Mouse (Mus musculus) activated CD4-positive, CD25-positive, alpha-beta regulatory T cell (primary cell): ENCODE measurements around the gene Hbb-y. TPM values are rescaled to one million over a fixed set of nuclear protein-coding genes. Genes with fewer than 3 reads are reported as not detected.

Source experiments
- polyA plus RNA-seq, 2 experiments: library from polyadenylated mRNA; unstranded; fragments of 100-300 nt; shearing (Covaris generic); gene quantifications; one replicate each; pipeline ENCODE4 v1.2.1; 2017

The Hbb-y gene
- not detected for polyA plus RNA-seq

GRCm38 (mm10) chr7:103853090-103853489 is at the start of gene Hbb-y:
TSS of gene Hbb-y (minus strand) at chr7:103853216.

DNA sequence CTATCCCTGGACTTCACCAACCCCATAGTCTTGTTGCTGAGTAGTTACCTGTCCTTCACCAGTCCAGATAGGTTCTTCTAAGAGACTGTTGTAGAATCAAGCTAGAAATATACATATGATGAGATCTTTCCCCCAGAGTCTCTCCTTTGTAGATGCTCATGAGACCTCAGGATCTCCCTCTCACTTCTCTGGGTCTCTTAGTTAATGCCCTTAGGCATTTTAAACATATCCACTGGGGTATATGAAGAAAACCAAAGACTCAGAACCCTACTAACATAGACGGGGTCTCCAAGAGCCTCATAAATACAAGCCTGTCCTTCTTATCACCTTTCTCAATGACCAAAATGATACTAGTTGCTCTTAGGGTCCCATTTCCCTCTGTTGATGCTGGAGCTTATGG is 41.4 kb upstream of the Hbb-y start, which contains the start of gene Olfr64:
Gene Olfr64 (minus strand): TSS at position 101 of the 400 bp plus-strand sequence.

GRCm38 (mm10) chr7:103886152-103886551 is 33.1 kb upstream of the Hbb-y start, which contains the start of gene Olfr66:
TSS of gene Olfr66 (minus strand) at chr7:103886252.

DNA sequence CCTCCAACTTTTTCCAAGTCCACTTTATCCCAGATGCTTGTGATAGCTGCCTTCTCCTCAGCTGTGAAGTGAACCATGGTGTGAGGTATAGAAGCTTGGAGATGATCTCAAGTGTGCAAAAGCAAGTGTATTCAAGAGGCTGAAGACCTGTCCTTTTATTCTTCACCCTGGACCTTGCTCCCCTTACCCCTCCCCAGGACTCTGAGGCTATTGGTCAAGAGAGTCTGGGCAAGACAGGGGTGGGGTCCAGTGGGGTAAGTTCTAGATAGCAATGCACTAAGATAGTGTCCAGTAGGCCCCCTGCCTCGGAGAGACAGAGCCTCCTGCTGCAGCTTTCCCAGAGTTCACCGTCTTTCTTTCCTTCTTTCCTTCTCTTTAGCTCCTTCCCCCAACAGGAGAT is 10.0 kb downstream of the Hbb-y start, which contains the start of gene Hbb-bh1:
Gene Hbb-bh1 (minus strand): TSS at position 131 of the 400 bp plus-strand sequence.

DNA sequence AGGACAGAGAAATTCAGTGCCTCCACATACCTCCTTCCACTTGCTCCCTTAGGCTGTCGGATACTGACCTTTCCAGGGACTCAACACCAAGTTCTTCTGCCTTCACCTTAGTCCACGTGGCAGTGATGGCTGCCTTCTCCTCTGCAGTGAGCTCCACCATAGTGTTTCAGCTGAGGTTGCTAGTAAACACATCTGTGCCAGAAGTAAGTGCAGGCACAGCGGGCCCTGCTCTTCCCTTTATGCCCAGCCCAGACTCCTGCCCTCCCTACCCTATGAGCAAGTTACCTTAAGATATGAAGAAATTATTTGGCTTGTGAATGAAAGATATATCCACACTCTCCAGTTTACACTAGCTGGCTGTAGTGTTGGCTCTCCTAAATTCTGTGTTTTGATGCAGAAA is 12.7 kb downstream of the Hbb-y start, which contains the start of gene Hbb-bh2:
Gene Hbb-bh2 (minus strand): TSS at position 253 of the 400 bp plus-strand sequence.

DNA sequence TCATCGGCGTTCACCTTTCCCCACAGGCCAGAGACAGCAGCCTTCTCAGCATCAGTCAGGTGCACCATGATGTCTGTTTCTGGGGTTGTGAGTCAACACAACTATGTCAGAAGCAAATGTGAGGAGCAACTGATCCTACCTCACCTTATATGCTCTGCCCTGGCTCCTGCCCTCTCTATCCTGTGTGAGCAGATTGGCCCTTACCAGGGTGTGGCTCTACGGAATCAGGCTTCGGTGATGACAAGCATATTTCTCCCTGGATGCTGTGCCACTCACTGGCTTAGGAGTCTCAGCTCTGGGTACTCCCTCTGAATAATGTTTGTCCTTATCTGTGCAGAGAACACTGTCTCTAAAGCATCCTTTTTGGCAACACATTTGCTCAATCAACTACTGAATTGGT is 25.2 kb downstream of the Hbb-y start, which contains the start of gene Hbb-bs:
Gene Hbb-bs (minus strand): TSS at position 289 of the 400 bp plus-strand sequence.

DNA sequence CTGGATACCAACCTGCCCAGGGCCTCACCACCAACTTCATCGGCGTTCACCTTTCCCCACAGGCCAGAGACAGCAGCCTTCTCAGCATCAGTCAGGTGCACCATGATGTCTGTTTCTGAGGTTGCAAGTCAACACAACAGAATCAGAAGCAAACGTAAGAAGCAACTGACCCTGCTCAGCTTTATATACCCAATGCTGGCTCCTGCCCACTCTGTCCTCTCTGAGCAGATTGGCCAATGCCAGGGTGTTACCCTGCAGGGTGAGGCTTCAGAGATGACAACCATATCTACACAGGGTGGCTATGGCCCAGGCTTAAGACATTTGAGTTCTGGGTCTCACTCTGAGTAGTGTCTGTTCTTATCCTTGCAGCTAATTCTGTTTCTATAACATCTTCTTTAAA is 39.2 kb downstream of the Hbb-y start, which contains the start of gene Hbb-bt:
Gene Hbb-bt (minus strand): TSS at position 231 of the 400 bp plus-strand sequence.

Other genes starting within 250 kb of the Hbb-y start
- under 1 TPM; 0.06 to 0.15 TPM for gene Olfr620, start 240.7 kb downstream of the Hbb-y start, polyA plus RNA-seq
- gene Olfr622, start 210.5 kb downstream of the Hbb-y start, polyA plus RNA-seq, result not detected
- gene Olfr623, start 189.5 kb downstream of the Hbb-y start, polyA plus RNA-seq, result under 1 TPM in 1 of 2 experiments, not detected in 1; 0.16 TPM
- gene Olfr624, start 182.0 kb downstream of the Hbb-y start, polyA plus RNA-seq, result under 1 TPM in 1 of 2 experiments, not detected in 1; 0.06 TPM
- not detected for gene Olfr625-ps1, start 170.5 kb downstream of the Hbb-y start, polyA plus RNA-seq
- under 1 TPM in 1 of 2 experiments, not detected in 1; 0.41 TPM for gene Olfr243, start 138.5 kb downstream of the Hbb-y start, polyA plus RNA-seq
- gene Olfr628, start 122.8 kb downstream of the Hbb-y start, polyA plus RNA-seq, result not detected
- not detected for gene Olfr629, start 108.3 kb downstream of the Hbb-y start, polyA plus RNA-seq
- not detected for gene Olfr630, start 95.9 kb downstream of the Hbb-y start, polyA plus RNA-seq
- gene Olfr69, start 81.6 kb downstream of the Hbb-y start, polyA plus RNA-seq, result not detected
- not detected for gene Olfr68, start 73.5 kb downstream of the Hbb-y start, polyA plus RNA-seq
- not detected for gene Olfr67, start 61.4 kb downstream of the Hbb-y start, polyA plus RNA-seq
- gene Hbb-bt, start 39.2 kb downstream of the Hbb-y start, polyA plus RNA-seq, result 10 to 100 TPM; 63.1 to 67.8 TPM
- 100 to 1,000 TPM; 302 to 371 TPM for gene Hbb-bs, start 25.1 kb downstream of the Hbb-y start, polyA plus RNA-seq
- not detected for gene Hbb-bh2, start 12.7 kb downstream of the Hbb-y start, polyA plus RNA-seq
- gene Hbb-bh1, start 10.1 kb downstream of the Hbb-y start, polyA plus RNA-seq, result not detected
- gene Olfr66, start 33.0 kb upstream of the Hbb-y start, polyA plus RNA-seq, result not detected
- gene Olfr64, start 41.3 kb upstream of the Hbb-y start, polyA plus RNA-seq, result not detected
- gene Olfr65, start 50.3 kb upstream of the Hbb-y start, polyA plus RNA-seq, result not detected
- not detected for gene Olfr631, start 75.6 kb upstream of the Hbb-y start, polyA plus RNA-seq
- not detected for gene Olfr632, start 81.1 kb upstream of the Hbb-y start, polyA plus RNA-seq
- not detected for gene Olfr633, start 91.2 kb upstream of the Hbb-y start, polyA plus RNA-seq
- under 1 TPM in 1 of 2 experiments, not detected in 1; 0.04 TPM for gene Olfr635, start 117.9 kb upstream of the Hbb-y start, polyA plus RNA-seq
- gene Olfr638, start 145.5 kb upstream of the Hbb-y start, polyA plus RNA-seq, result not detected
- gene Olfr639, start 164.1 kb upstream of the Hbb-y start, polyA plus RNA-seq, result under 1 TPM; 0.04 TPM
- not detected for gene Olfr640, start 172.4 kb upstream of the Hbb-y start, polyA plus RNA-seq
- gene Olfr641, start 182.2 kb upstream of the Hbb-y start, polyA plus RNA-seq, result not detected
- gene Olfr642, start 199.4 kb upstream of the Hbb-y start, polyA plus RNA-seq, result under 1 TPM in 1 of 2 experiments, not detected in 1; 0.05 TPM
- gene 4930516K23Rik, start 208.2 kb upstream of the Hbb-y start, polyA plus RNA-seq, result under 1 TPM in 1 of 2 experiments, not detected in 1; 0.18 TPM
- not detected for gene Olfr644, start 218.7 kb upstream of the Hbb-y start, polyA plus RNA-seq
- not detected for gene Olfr645, start 232.2 kb upstream of the Hbb-y start, polyA plus RNA-seq